Mouse (Mus musculus): ENCODE data around the gene Bap1. TPM values are rescaled to one million over a fixed set of nuclear protein-coding genes. Genes with fewer than 3 reads are reported as not detected.
A peak's percentile ranks its signal among the peaks of the same experiment; 100 is the strongest.

Bap1 gene
- total RNA-seq, 2 experiments from 2014 or later = 138 to 146 TPM

GRCm38 (mm10) chr14:31271121-31271520 is 19.9 kb downstream of the Bap1 start:
- no peak for DNase-seq (ENCODE audit: low spot score in 2 of 2)
- intact Hi-C loops (cut with DNase I) = loop anchor here (2.0 to 5.0 kb wide), 2 partner anchors 56 to 201 kb away; no protein-coding TSS in a partner anchor

GRCm38 (mm10) chr14:31272164-31272563 is 20.9 kb downstream of the Bap1 start:
- peak; percentile 79 to 80 for DNase-seq (ENCODE audit: low spot score in 2 of 2)
- intact Hi-C loops (cut with DNase I) = loop anchor here (5.0 kb wide), 1 partner anchor 200 kb away; no protein-coding TSS in a partner anchor

- intact Hi-C loops (cut with DNase I) = no loop called here
- DNase-seq (ENCODE audit: low spot score in 2 of 2) = no peak
Observed at GRCm38 (mm10) chr14:31285728-31286127, 34.5 kb downstream of the Bap1 start.

Other genes with a start within 250 kb of the Bap1 start
- gene Spcs1, start 249.8 kb upstream of the Bap1 start, total RNA-seq (2021) = 100 to 1,000 TPM; 165 to 185 TPM
- 10 to 100 TPM; 56.2 to 58.1 TPM for gene Pbrm1, start 232.3 kb upstream of the Bap1 start, total RNA-seq (2021)
- 10 to 100 TPM; 41.9 to 48.9 TPM for gene Gnl3, start 232.3 kb upstream of the Bap1 start, total RNA-seq (2021)
- 10 to 100 TPM; 20.4 to 28.4 TPM for gene Smim4, start 122.5 kb upstream of the Bap1 start, total RNA-seq (2021)
- gene Nt5dc2, start 120.4 kb upstream of the Bap1 start, total RNA-seq (2021) = 1 to 10 TPM; 3.3 to 4.1 TPM
- gene Stab1, start 82.8 kb upstream of the Bap1 start, total RNA-seq (2021) = 10 to 100 TPM; 19.8 to 30.3 TPM
- 10 to 100 TPM; 65.9 to 79.1 TPM for gene Tnnc1, start 43.1 kb upstream of the Bap1 start, total RNA-seq (2021)
- 100 to 1,000 TPM; 375 to 386 TPM for gene Nisch, start 34.5 kb upstream of the Bap1 start, total RNA-seq (2021)
- 1 to 10 TPM; 4.9 to 5.5 TPM for gene Sema3g, start 33.6 kb upstream of the Bap1 start, total RNA-seq (2021)
- gene Phf7, start 133 bp upstream of the Bap1 start, total RNA-seq (2021) = 1 to 10 TPM; 3.2 to 4.2 TPM
- gene Dnah1, start 72.4 kb downstream of the Bap1 start, total RNA-seq (2021) = 1 to 10 TPM; 4.1 to 4.7 TPM
- 10 to 100 TPM; 35.6 to 37.2 TPM for gene Capn7, start 85.2 kb downstream of the Bap1 start, total RNA-seq (2021)
- gene Sh3bp5, start 184.6 kb downstream of the Bap1 start, total RNA-seq (2021) = 10 to 100 TPM; 56.7 to 65.8 TPM
- 10 to 100 TPM; 11.6 to 15.9 TPM for gene Eaf1, start 242.9 kb downstream of the Bap1 start, total RNA-seq (2021)
- gene Mettl6, start 243.6 kb downstream of the Bap1 start, total RNA-seq (2021) = 10 to 100 TPM; 25.0 to 38.7 TPM

All from left cerebral cortex, postnatal 25 days (tissue).